Mouse (Mus musculus) MEL (cell line): ENCODE results near the gene Ddx42. TPM values are rescaled to one million over a fixed set of nuclear protein-coding genes. Genes with fewer than 3 reads are reported as not detected.
A peak's percentile ranks its signal among the peaks of the same experiment; 100 is the strongest.

Experiments
- DNase-seq: peaks from one replicate; pipeline ENCODE4 v3.0.0; 2011; ENCODE audit warnings: low read depth, low spot score
- H3K27ac ChIP-seq: 2 replicates; pipeline ENCODE4 v1.5.1; 2012; ENCODE audit warnings: low read depth, mild to moderate bottlenecking, control low read depth, low read length, moderate library complexity; ENCODE audit not compliant: control insufficient read depth
- H3K27me3 ChIP-seq, 2 experiments: fragments of 150-350 bp in 1 of 2; sonication (generic) in 1 of 2; 2 replicates each; pipeline ENCODE4 v1.6.1; 2012; ENCODE audit warnings: low read length in 2 of 2, mild to moderate bottlenecking in 2 of 2, improper control_type of control experiment in 1 of 2, moderate library complexity in 1 of 2; ENCODE audit not compliant: insufficient read depth in 2 of 2, control insufficient read depth in 1 of 2
- H3K36me3 ChIP-seq, 2 experiments: 2 replicates each; pipeline ENCODE4 v1.6.1; 2012 to 2014; ENCODE audit warnings: low read length in 2 of 2, improper control_type of control experiment in 1 of 2, inconsistent platforms in 1 of 2, mild to moderate bottlenecking in 1 of 2; ENCODE audit not compliant: insufficient read depth in 2 of 2, control insufficient read depth in 1 of 2
- H3K4me1 ChIP-seq, 2 experiments: fragments of 150-350 bp in 1 of 2; sonication (generic) in 1 of 2; 2 replicates each; pipeline ENCODE4 v1.6.1; 2012; ENCODE audit warnings: low read length in 2 of 2, improper control_type of control experiment in 1 of 2, mild to moderate bottlenecking in 1 of 2; ENCODE audit not compliant: insufficient read depth in 2 of 2, control insufficient read depth in 1 of 2
- H3K4me3 ChIP-seq, 2 experiments: fragments of 150-350 bp in 1 of 2; sonication (generic) in 1 of 2; 2 replicates each; pipeline ENCODE4 v1.5.1; 2012; ENCODE audit warnings: low read depth in 2 of 2, low read length in 2 of 2, mild to moderate bottlenecking in 2 of 2, moderate library complexity in 2 of 2, control low read depth in 1 of 2, improper control_type of control experiment in 1 of 2; ENCODE audit not compliant: control insufficient read depth in 1 of 2, insufficient read depth in 1 of 2
- H3K79me2 ChIP-seq: 2 replicates; pipeline ENCODE4 v1.6.1; 2012; ENCODE audit warnings: mild to moderate bottlenecking, low read length, moderate library complexity; ENCODE audit not compliant: control insufficient read depth, poor library complexity, insufficient read depth
- H3K9ac ChIP-seq: 2 replicates; pipeline ENCODE4 v1.6.1; 2012; ENCODE audit warnings: low read depth, mild to moderate bottlenecking, control low read depth, low read length, moderate library complexity; ENCODE audit not compliant: control insufficient read depth, poor library complexity, severe bottlenecking
- H3K9me3 ChIP-seq: fragments of 150-350 bp; sonication (generic); replicated peaks from 2 replicates; pipeline ENCODE4 v1.6.1; 2012; ENCODE audit warnings: mild to moderate bottlenecking, low read length, improper control_type of control experiment, moderate library complexity; ENCODE audit not compliant: insufficient read depth
- BHLHE40 ChIP-seq: IDR thresholded peaks from 2 replicates; pipeline ENCODE4 v1.6.1; 2012; ENCODE audit warnings: low read depth, mild to moderate bottlenecking, inconsistent platforms, low read length, improper control_type of control experiment, borderline replicate concordance
- CHD2 ChIP-seq: IDR thresholded peaks from 2 replicates; pipeline ENCODE4 v1.6.1; 2011; ENCODE audit warnings: low read length, improper control_type of control experiment
- CTCF ChIP-seq, 3 experiments: IDR thresholded peaks in 2 of 3; conservative IDR thresholded peaks in 1 of 3; 2 replicates each; pipeline ENCODE4 v1.5.1; 2011 to 2012; ENCODE audit warnings: low read length in 3 of 3, low read depth in 2 of 3, mild to moderate bottlenecking in 2 of 3, improper control_type of control experiment in 1 of 3, inconsistent platforms in 1 of 3, mixed read lengths in 1 of 3, moderate library complexity in 1 of 3; ENCODE audit not compliant: control insufficient read depth in 1 of 3, insufficient read depth in 1 of 3, poor library complexity in 1 of 3, severe bottlenecking in 1 of 3
- MAFK ChIP-seq: IDR thresholded peaks from 2 replicates; pipeline ENCODE4 v1.6.1; 2011; ENCODE audit warnings: low read depth, mild to moderate bottlenecking, low read length, improper control_type of control experiment, borderline replicate concordance
- MAX ChIP-seq: IDR thresholded peaks from 2 replicates; pipeline ENCODE4 v1.6.1; 2011; ENCODE audit warnings: low read length, improper control_type of control experiment
- MAZ ChIP-seq: IDR thresholded peaks from 2 replicates; pipeline ENCODE4 v1.6.1; 2012; ENCODE audit warnings: low read depth, mild to moderate bottlenecking, inconsistent platforms, low read length, improper control_type of control experiment
- MEF2A ChIP-seq: IDR thresholded peaks from 2 replicates; pipeline ENCODE4 v1.6.1; 2014; ENCODE audit warnings: low read depth, mild to moderate bottlenecking, inconsistent platforms, low read length, improper control_type of control experiment; ENCODE audit not compliant: poor library complexity, insufficient replicate concordance, severe bottlenecking; ENCODE audit errors: extremely low read depth
- RAD21 ChIP-seq: IDR thresholded peaks from 2 replicates; pipeline ENCODE4 v1.6.1; 2011; ENCODE audit warnings: mild to moderate bottlenecking, low read depth, low read length, improper control_type of control experiment
- SIN3A ChIP-seq: IDR thresholded peaks from 2 replicates; pipeline ENCODE4 v1.6.1; 2012; ENCODE audit warnings: low read length, improper control_type of control experiment, inconsistent platforms
- SMC3 ChIP-seq: IDR thresholded peaks from 2 replicates; pipeline ENCODE4 v1.6.1; 2011; ENCODE audit warnings: low read depth, low read length, improper control_type of control experiment
- TBP ChIP-seq: IDR thresholded peaks from 2 replicates; pipeline ENCODE4 v1.8.0; 2011; ENCODE audit warnings: low read depth, low read length, improper control_type of control experiment
- UBTF ChIP-seq: IDR thresholded peaks from 2 replicates; pipeline ENCODE4 v1.6.1; 2012; ENCODE audit warnings: low read depth, mild to moderate bottlenecking, inconsistent platforms, low read length, improper control_type of control experiment, moderate library complexity, borderline replicate concordance; ENCODE audit not compliant: insufficient read depth
- USF1 ChIP-seq: IDR thresholded peaks from 2 replicates; pipeline ENCODE4 v1.6.1; 2014; ENCODE audit warnings: low read depth, mild to moderate bottlenecking, inconsistent platforms, low read length, improper control_type of control experiment, moderate library complexity
- USF2 ChIP-seq, 2 experiments: IDR thresholded peaks; 2 replicates each; pipeline ENCODE4 v1.6.1; 2011 to 2012; ENCODE audit warnings: improper control_type of control experiment in 2 of 2, low read length in 2 of 2, borderline replicate concordance in 1 of 2, inconsistent platforms in 1 of 2, low read depth in 1 of 2, mild to moderate bottlenecking in 1 of 2; ENCODE audit not compliant: insufficient read depth in 1 of 2
- ZKSCAN1 ChIP-seq: IDR thresholded peaks from 2 replicates; pipeline ENCODE4 v1.6.1; 2012; ENCODE audit warnings: low read depth, mild to moderate bottlenecking, inconsistent platforms, low read length, improper control_type of control experiment, moderate library complexity
- ZMIZ1 ChIP-seq: IDR thresholded peaks from 2 replicates; pipeline ENCODE4 v1.6.1; 2012; ENCODE audit warnings: low read depth, mild to moderate bottlenecking, inconsistent platforms, low read length, improper control_type of control experiment, moderate library complexity
- polyA plus RNA-seq, 2 experiments: library from polyadenylated mRNA; stranded (reverse) in 1 of 2; unstranded in 1 of 2; fragments of >175 nt in 1 of 2; fragments of >200 nt in 1 of 2; gene quantifications; 2 replicates each; pipeline versions ENCODE4 v1.2.1 to v1.2.4; 2012; ENCODE audit warnings: low replicate concordance in 2 of 2, low read depth in 1 of 2; ENCODE audit not compliant: insufficient read length in 2 of 2, insufficient read depth in 1 of 2, missing spikeins in 1 of 2
- total RNA-seq: library from RNA; depleted of rRNA; stranded (reverse); fragments of 300-350 nt; gene quantifications from 2 replicates; pipeline ENCODE4 v1.2.3, GENCODE M21; 2012

Ddx42 gene
- total and polyA plus RNA-seq, 3 experiments, result 56.1 to 57.7 TPM; not detected in 1

DNA sequence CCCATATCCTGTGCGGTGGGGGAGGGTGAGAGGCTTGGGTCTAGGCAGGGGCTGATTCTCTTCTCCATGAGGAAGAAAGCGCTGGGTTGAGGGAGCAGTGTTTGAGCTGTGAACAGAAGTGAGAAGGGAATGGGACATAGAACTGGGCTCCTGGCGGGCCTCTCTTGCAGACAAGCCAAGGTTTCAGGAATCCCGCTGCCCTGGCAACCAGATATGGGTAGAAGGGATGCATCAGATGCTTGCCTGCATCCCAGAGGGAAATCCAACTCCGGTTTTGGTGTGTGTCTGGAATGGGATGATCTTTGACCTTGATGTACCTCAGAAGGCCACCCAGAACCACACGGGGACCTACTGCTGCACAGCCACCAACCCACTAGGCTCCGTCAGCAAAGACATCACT is 69.5 kb downstream of the Ddx42 start:
- no peaks in the 10 kb centered on the region for H3K9me3 ChIP-seq
- TF ChIP-seq CTCF (IDR thresholded peaks at IDR 0.05 in 2 of 3, conservative IDR thresholded peaks at IDR 0.05 in 1 of 3; ENCODE audit: control insufficient read depth in 1 of 3, insufficient read depth in 1 of 3, low read depth in 2 of 3, low read length in 3 of 3, poor library complexity in 1 of 3, severe bottlenecking in 1 of 3), result no peak
- DNase-seq, result no peak
- no peak overlapping the region for H3K9ac ChIP-seq
- H3K27ac ChIP-seq, result no peak overlapping the region
- H3K79me2 ChIP-seq, result no peaks in the 10 kb centered on the region
- no peaks in the 10 kb centered on the region for H3K27me3 ChIP-seq
- no peaks in the 10 kb centered on the region for H3K36me3 ChIP-seq
- H3K4me1 ChIP-seq, result no peaks in the 10 kb centered on the region
- H3K4me3 ChIP-seq, result no peak overlapping the region

DNA sequence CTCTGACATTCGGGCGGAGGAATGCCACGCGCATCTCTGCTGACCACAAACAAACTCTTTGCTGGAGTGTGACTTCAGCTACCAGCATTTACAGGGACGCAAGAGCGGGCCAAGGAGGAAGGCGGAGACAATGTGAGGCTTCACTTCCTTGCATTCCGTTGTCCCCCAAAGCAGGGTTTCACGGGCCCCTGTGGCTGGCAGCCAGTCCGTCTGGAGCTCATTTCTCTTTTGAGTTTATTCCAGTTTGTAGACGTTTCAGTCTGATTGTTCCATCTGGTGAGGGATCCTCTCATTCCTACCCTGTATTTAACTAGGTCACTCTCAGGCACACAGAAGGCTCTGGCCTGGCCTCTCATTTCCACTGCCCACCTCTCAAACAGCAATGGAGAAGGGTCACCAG is 70.3 kb downstream of the Ddx42 start:
- Histone ChIP-seq H3K4me1 (no peaks in the 10 kb centered on the region), H3K27me3 (no peaks in the 10 kb centered on the region)
- TF ChIP-seq MEF2A (no peak), BHLHE40 (no peak), SIN3A (no peak), ZMIZ1 (no peak), MAFK (no peak), USF1 (no peak), TBP (no peak), USF2 (IDR thresholded peaks at IDR 0.05; ENCODE audit: borderline replicate concordance in 1 of 2, insufficient read depth in 1 of 2, low read depth in 1 of 2, low read length in 2 of 2) (no peak), MAZ (no peak), MAX (no peak), CHD2 (no peak)
- TF ChIP-seq, all 39 proteins: peak for 0
- no peak for DNase-seq
- H3K27ac ChIP-seq, result no peak overlapping the region
- no peak overlapping the region for H3K4me3 ChIP-seq
- no peak overlapping the region for H3K9ac ChIP-seq
- no peaks in the 10 kb centered on the region for H3K79me2 ChIP-seq
- no peaks in the 10 kb centered on the region for H3K9me3 ChIP-seq
- H3K36me3 ChIP-seq, result no peaks in the 10 kb centered on the region

DNA sequence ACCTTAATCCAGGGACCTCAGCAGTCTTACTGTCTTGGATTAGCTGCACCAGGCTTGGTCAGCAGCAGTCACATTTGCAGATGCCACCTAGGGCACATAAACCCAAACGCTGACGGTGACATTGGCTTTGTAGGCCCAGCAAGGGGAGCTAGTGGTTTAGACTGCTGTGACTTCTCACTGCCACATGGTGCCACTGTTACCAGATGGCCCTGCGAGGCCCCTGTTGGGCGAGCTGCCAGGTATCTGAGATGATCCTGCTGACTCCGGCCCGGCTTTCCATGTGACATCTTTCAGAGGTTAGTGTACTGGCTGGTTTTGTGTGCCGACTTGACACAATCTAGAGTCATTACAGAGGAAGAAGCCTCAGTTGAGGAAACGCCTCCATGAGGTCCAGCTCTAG is 72.6 kb downstream of the Ddx42 start:
- no peak overlapping the region for H3K27ac ChIP-seq
- no peak overlapping the region for H3K9ac ChIP-seq
- DNase-seq, result no peak
- H3K4me1 ChIP-seq, result no peaks in the 10 kb centered on the region
- no peak overlapping the region for H3K4me3 ChIP-seq
- H3K27me3 ChIP-seq, result no peaks in the 10 kb centered on the region
- no peak for TF ChIP-seq ZKSCAN1
- peak; percentile 29 for TF ChIP-seq SMC3
- TF ChIP-seq USF1, result no peak
- peak; percentile 2; the same call in 1 of the 2 replicates for TF ChIP-seq RAD21
- no peak for TF ChIP-seq MEF2A
- TF ChIP-seq CTCF (IDR thresholded peaks at IDR 0.05 in 2 of 3, conservative IDR thresholded peaks at IDR 0.05 in 1 of 3; ENCODE audit: control insufficient read depth in 1 of 3, insufficient read depth in 1 of 3, low read depth in 2 of 3, low read length in 3 of 3, poor library complexity in 1 of 3, severe bottlenecking in 1 of 3), result peak in 2 of 3 experiments; percentile 12 to 44; a peak in 3 of 6 replicates
- no peak for TF ChIP-seq UBTF
- no peaks in the 10 kb centered on the region for H3K36me3 ChIP-seq
- no peaks in the 10 kb centered on the region for H3K9me3 ChIP-seq
- H3K79me2 ChIP-seq, result no peaks in the 10 kb centered on the region
